Mouse (Mus musculus): ENCODE data around the gene Tigd3.
A peak's percentile ranks its signal among the peaks of the same experiment; 100 is the strongest.

Tigd3 gene

GRCm38 (mm10) chr19:5847306-5847796 lies 46.6 kb downstream of the Tigd3 start:
- no peak for ATAC-seq (ENCODE audit: low TSS enrichment)

- peak; percentile 57 for ATAC-seq (ENCODE audit: low TSS enrichment)
Observed at GRCm38 (mm10) chr19:5846557-5847305, 47.2 kb downstream of the Tigd3 start.

- ATAC-seq (ENCODE audit: low TSS enrichment) = 0 out of 2 replicates have a peak, but pooled peaks have one; percentile 0
Observed at GRCm38 (mm10) chr19:5846154-5846553, 47.8 kb downstream of the Tigd3 start.

GRCm38 (mm10) chr19:5845319-5846135 lies 48.4 kb downstream of the Tigd3 start:
- ATAC-seq (ENCODE audit: low TSS enrichment) = no peak

GRCm38 (mm10) chr19:5844831-5845318 lies 49.1 kb downstream of the Tigd3 start:
- no peak for ATAC-seq (ENCODE audit: low TSS enrichment)

- no peak for ATAC-seq (ENCODE audit: low TSS enrichment)
Observed at GRCm38 (mm10) chr19:5843781-5844691, 49.9 kb downstream of the Tigd3 start.

- ATAC-seq (ENCODE audit: low TSS enrichment) = no peak
Observed at GRCm38 (mm10) chr19:5842785-5843730, 50.9 kb downstream of the Tigd3 start.

GRCm38 (mm10) chr19:5841999-5842784 lies 51.8 kb downstream of the Tigd3 start:
- no peak for ATAC-seq (ENCODE audit: low TSS enrichment)

GRCm38 (mm10) chr19:5841389-5841946 lies 52.5 kb downstream of the Tigd3 start:
- ATAC-seq (ENCODE audit: low TSS enrichment) = no peak

Data from frontal cortex, adult (tissue).